Mouse (Mus musculus) heart, postnatal 0 days (tissue): ENCODE measurements around the gene Col12a1.

Experiments
- CTCF ChIP-seq: IDR thresholded peaks from 2 replicates; pipeline ENCODE4 v1.5.1; 2016; ENCODE audit warnings: antibody characterized with exemption, control low read depth, low read depth
- EP300 ChIP-seq: IDR thresholded peaks from 2 replicates; pipeline ENCODE4 v1.6.1; 2016; ENCODE audit warnings: antibody characterized with exemption, low read depth

- TF ChIP-seq CTCF: no peak
- peak; percentile 49; the same call in 1 of the 2 replicates for TF ChIP-seq EP300
Observed at GRCm38 (mm10) chr9:79617336-79617735, 101.3 kb downstream of the Col12a1 start.
